Mouse (Mus musculus) central nervous system, embryonic 18 days (tissue): ENCODE results near the gene A730046J19Rik. TPM values are rescaled to one million over a fixed set of nuclear protein-coding genes. Genes with fewer than 3 reads are reported as not detected.

Experiments
- polyA plus RNA-seq: library from polyadenylated mRNA; depleted of rRNA; stranded (reverse); fragments of >200 nt; gene quantifications from 2 replicates; pipeline ENCODE4 v1.2.3, GENCODE M21; 2012; rRNA removed

Gene A730046J19Rik
- polyA plus RNA-seq, result 0.27 and 0.36 TPM in 2 replicates

DNA sequence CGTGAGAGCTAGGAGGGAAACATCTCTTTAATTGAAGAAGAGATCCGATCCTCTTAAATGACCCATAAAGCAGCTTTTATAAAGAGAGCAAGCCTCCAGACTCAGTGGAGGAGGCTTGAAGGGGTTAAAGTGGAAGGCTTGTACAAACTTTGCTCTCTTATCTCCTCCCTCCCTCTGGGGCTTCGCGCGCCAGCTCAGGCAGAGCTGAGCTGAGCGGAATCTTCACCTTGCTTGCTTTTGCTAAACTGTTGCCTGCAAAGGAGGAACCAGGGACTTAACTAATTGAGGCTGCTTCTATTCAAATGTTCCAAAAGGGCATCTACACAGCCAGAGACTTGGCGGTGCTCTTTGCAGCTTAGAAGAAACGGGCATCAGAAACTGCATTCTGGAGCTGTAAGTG is at the start of gene A730046J19Rik:
TSS of gene A730046J19Rik (plus strand) at position 173 of the 400 bp plus-strand sequence.

Other genes with a start within 250 kb of the A730046J19Rik start
- gene Dcx, start 220.4 kb upstream of the A730046J19Rik start, polyA plus RNA-seq, result 243 and 249 TPM in 2 replicates
- gene Alg13, start 164.1 kb downstream of the A730046J19Rik start, polyA plus RNA-seq, result 13.7 and 16.5 TPM in 2 replicates